Mouse (Mus musculus) heart, adult 8-10 months (tissue): ENCODE results near the gene Fancb. TPM values are rescaled to one million over a fixed set of nuclear protein-coding genes. Genes with fewer than 3 reads are reported as not detected.

Experiments used
- DNase-seq: peaks from one replicate; pipeline ENCODE4 v3.0.0; 2022; ENCODE audit warnings: low spot score
- total RNA-seq, 4 experiments: library from RNA; stranded (reverse); gene quantifications; 2 replicates each; pipeline ENCODE4 v1.2.4; 2022

Gene Fancb
- total RNA-seq, result under 1 TPM; 0.53 to 0.84 (median 0.72) TPM

DNA sequence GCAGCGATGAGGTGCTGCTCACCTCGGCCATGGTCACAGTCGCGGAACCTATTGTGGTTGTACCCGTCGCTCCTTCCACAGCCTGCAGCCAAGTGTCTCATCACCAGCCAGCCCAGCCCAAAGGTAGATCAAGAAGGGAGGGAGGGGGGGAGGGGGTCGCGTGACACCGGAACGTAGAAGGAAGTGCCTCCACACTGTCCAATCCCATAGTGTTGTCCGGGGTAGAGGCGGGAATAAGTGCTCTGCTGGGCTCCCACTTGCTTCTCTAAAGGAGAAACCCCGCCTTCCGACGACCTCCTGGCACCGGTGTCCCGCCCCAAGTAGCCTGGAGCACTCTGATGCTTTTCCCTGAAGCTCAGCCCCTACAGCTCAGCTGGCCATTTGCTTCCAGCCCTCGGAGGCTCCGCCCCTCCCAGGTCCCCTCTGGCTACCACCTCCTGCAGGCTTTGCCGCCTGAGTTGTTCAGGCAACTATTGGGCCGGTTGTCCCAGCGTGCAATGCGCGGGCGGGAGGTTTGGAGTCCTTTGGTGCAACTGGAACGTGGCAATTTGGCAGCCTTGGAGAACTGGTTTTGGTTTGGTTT is at the start of gene Fancb, which contains the start of gene Mospd2:
Gene Fancb, plus strand, starts transcription at position 400 of the 583 bp plus-strand sequence.
Gene Mospd2, minus strand, starts transcription at position 183 of the 583 bp plus-strand sequence.
- peak; percentile 92 for DNase-seq

DNA sequence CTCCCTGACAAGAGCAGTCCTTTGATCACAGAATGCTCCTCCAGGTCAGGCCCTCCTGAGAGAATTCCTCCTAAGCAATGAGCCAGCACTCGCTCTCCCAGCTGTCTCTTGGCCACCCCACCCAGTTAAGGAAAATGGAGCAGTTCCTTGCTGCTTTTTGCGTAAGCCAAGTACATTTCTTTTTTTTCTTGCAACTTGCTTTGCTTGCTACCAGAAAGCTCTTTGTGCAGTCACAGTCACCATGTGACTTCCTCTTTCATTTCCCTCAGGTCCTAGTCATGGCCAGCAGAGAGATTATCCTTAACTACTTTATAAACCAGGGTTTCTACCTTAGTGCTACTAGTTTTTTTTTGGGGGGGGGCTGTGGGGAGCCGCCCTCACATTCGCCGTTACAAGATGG is 38.9 kb upstream of the Fancb start:
- peak; percentile 13 for DNase-seq

DNA sequence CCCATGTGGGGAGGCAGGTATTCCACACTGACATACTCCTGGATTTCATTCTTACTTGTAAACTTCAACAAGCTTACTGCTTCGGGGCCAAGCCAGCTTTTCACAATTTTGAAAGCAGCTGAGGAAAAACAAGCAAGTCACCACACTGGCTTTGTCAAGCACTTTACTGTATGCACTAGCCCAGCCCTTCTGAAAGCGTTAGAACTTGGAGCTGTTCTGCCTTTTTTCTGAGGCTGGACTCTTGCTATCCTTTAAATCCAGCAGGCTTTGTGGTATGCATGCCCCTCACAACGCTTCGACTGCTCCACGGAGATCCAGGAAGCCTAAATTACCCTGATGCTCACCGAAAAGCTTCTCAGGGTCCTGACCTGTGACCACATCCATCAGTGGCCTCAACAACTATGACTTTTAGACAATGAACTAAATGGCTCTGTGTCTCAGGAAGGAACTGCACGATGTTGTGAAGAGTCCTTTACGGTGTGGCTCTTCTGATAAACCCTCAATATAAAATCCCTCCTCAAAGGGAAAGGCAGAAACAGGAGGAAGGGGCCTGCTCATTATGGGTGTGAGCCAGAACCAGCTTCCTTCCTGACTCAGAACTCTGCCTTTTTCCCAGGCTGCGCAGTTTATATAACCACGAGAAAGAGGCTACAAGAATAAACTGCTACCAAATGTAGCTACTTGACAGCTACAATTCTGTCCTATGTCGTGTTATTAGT is 28.4 kb upstream of the Fancb start:
- DNase-seq, result peak; percentile 27

DNA sequence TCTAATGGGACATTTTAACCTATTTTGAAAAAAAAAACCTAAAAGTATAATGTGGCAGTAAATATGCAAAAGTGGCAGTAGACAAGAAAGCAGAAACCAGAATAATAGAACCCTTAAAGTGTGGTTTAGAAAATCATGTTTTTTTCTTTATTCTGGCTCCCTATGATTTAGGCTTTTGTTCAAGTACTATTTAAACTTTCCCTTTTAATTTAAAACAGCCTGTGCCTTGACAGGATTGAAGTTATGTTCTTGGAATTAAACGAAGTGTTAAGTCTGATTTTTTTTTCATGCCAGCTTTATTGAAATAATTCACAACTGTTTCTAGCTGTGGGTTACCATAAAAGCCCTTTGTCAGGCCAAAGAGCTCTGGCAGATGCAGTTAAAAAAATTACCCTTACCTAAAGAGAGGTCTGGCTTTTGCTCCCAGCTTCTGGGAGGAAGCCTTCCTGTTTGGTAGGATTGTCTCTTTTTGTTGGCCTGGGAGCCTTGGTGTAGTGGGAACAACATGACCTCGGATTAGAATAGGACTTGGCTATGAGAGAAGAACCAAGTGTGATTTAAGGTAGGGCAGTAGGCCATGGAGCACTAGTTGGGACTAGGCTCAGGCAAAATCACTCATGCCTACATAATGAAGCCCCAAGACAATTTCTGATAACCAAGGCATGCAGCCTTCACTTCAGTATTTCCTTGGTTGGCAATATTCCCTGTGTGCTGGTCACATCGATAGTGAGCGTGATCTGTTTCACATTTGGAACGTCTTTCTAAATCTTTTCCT is 27.6 kb upstream of the Fancb start:
- DNase-seq, result peak; percentile 55

DNA sequence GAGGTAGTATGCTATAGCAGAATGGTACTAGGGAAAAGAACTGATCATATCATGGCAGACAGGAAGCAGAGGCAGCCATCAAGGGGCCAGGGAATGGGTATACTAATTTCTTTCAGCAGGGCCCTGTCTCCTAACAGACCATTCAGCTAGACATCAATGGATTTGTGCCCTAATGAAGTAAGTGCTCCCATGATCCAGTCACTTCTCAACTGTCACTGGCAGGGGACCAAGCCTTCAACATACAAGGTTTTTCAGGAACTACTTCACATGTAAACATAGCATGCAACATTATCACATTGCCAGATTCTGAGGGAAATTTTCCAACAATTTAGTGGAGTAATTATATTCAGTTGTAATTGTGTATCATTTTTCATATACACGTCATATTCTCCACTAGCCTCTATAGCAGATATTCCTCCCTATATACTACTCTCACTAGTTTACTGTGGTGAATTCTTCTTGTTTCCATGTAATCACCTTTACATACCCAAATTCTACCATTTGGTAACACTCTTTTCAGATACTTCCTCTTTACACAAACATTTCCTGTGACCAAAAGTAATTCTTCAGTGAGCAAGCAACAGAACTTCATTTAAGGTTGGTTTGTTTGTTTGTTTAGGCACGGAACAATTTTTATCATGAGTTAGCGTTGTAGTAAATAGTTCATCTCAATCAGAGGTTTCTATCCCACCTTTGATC is 14.5 kb upstream of the Fancb start:
- DNase-seq, result no peak

DNA sequence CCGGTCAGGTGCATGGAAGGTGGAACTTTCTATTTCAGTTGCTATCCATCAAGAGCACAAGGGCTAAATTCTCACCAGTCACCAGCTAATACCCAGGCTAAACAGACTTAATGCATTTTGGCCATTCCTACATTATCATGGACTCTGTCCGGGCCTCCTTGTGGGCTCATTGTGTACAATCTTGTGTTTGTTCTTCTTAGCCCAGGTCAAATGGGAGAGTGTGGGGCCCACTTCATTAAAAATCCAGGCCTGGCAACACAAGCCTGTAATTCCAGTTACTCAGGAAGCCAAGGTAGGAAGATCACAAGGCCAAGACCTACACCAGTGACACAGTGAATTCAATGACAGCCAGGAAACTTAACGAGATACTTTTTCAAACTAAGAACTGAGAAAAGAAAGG is 9.2 kb upstream of the Fancb start:
- DNase-seq, result no peak

DNA sequence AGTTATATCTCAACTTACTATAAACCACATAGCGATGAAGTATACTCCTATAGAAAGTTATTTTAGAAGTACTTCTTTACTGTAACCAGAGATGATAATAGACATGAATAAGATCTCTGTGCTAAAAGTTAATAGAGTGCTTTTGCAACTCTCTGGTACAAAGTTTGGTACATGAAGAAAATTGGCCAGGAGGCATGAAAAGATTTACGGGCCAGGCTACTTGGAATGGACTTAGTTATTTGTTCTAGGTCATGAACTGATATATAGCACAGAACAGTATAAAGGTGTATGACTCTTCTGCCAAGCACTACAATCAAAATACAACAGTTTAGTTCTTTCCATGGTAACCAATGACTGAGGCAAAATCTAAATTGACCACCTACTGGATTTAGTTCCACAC is 1.5 kb upstream of the Fancb start:
- DNase-seq, result no peak

DNA sequence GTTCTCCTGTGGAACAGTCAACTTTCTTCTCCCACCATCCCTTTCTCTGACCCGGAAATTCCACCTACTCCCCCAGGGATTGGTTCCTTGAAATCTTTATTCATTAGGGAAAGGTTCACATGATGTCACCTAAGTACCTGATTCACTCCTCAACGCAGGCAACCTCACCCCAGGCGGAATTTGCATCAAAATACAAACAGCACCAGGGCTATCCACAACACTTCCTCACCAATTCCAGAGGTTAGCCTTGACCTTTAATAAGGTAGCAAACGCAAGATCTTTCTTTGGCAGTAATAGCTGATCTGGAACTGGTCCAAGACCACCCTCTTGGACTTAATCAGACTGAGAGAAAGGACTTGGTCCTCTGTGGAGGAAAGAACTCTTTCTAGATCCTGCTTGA is 22.7 kb downstream of the Fancb start:
- peak; percentile 25 for DNase-seq

DNA sequence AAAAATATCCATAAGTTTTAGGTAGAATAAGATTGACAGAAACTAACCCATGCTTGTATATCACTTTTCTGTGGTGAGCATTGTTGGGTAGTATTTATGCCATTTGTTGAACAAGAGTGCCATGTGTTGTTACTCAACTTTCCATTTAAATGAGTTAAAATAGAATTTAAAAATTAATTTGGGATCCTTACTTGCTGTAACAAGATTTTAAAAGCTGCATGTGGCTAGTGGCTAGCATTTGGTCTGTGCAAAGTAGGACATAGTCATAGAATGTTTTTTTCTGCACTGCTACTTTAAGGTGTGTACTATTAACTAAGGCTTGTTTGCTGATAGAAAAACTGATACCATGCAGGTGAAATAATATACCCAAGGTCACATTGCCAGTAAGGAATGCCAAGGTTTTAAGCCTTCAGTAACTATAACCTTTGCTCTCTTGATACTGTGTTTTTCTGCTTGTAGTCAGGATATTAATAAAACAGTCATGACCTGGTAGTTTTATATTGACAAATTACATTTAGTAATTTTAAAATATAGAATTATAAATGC is 24.5 kb downstream of the Fancb start, which contains the start of gene Gm17604:
Gene Gm17604, minus strand, starts transcription at position 51 of the 546 bp plus-strand sequence.
- DNase-seq, result no peak

Other genes starting within 250 kb of the Fancb start
- gene Mospd2, start 217 bp upstream of the Fancb start, total RNA-seq, result 10 to 100 TPM in 2 of 4 experiments, 1 to 10 TPM in 2; 9.6 to 13.1 (median 10.4) TPM
- not detected for gene Gm17604, start 24.2 kb downstream of the Fancb start, total RNA-seq